Mouse (Mus musculus) liver, embryonic 14.5 days (tissue): ENCODE measurements around the gene Tmx1.

Experiments used
- CTCF ChIP-seq: IDR thresholded peaks from 2 replicates; pipeline ENCODE4 v1.5.1; 2016; ENCODE audit warnings: antibody characterized with exemption, low read depth, control low read depth
- EP300 ChIP-seq: IDR thresholded peaks from 2 replicates; pipeline ENCODE4 v1.6.1; 2016; ENCODE audit warnings: antibody characterized with exemption, low read depth

DNA sequence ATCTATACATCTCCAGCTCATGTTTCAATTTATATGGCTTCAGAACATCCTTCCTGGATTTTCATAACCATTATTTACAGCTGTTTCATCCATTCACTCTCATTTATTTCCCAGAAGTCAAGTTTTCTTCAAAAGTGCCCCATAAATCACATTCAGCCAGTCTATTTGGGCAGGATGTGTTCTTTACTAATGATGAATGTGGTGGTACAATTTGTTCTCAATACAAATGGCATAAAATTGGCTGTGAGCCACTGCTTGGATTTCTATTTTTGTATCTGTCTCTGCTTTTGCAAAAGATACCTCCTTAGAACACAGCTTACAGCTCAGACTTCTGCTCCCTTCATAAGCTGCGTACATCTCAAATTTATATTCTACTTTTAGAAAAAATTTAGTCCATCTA lies 32.7 kb upstream of the Tmx1 start:
- TF ChIP-seq CTCF (no peak), EP300 (no peak)
